Mouse (Mus musculus) layer of hippocampus, adult 18-20 months (tissue): ENCODE measurements at regions not wholly inside any gene's neighbourhood (a gene's known extent, or its start where the extent isn't known, plus 50 kb on each side); places are given as distances from the start of the nearest gene placed in this dataset.

ENCODE experiments used
- DNase-seq, 2 experiments: peaks; one replicate each; pipeline ENCODE4 v3.0.0; 2022; ENCODE audit warnings: low spot score in 2 of 2

GRCm38 (mm10) chr15:59795717-59796116, 220.7 kb downstream of the 4933412E24Rik start:
- DNase-seq: no peak

- no peak for DNase-seq
Observed at GRCm38 (mm10) chr15:59794871-59795270, 221.5 kb downstream of the 4933412E24Rik start.

DNA sequence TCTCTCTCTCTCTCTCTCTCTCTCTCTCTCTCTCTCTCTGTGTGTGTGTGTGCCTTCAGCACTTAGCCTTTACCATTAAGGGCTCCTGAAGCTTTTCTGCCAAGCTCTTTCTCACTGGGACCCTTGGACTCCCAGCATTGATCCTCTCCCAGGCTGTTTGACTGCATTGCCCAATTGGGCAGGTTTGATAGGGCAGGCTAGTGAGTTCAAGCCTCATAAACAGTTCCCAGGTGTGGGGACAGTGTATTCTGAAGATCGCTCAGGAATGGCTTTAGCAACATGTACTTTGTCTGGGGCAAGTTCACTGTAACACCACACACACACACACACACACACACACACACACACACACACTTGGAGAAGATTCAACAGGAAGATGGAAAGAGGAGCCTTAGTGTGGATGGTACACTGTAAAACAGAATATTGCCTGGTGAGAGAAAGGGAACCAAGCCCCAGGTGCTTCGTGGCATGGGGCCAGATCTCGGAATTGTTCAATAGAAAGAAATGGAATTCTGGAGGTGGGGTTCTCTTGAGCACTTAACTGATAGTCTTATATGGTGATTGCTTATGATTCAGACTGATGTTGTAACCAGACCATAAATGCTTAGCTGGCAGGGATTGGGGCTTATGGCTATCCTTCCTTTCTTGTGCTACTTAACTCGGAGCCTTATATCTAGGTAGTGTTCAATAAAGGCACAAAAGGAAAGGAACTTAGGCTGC, 229.5 kb downstream of the 4933412E24Rik start:
- no peak for DNase-seq

GRCm38 (mm10) chr15:59785981-59786380, 230.4 kb downstream of the 4933412E24Rik start:
- no peak for DNase-seq

GRCm38 (mm10) chr15:59784556-59784929, 231.9 kb downstream of the 4933412E24Rik start:
- DNase-seq: no peak

DNA sequence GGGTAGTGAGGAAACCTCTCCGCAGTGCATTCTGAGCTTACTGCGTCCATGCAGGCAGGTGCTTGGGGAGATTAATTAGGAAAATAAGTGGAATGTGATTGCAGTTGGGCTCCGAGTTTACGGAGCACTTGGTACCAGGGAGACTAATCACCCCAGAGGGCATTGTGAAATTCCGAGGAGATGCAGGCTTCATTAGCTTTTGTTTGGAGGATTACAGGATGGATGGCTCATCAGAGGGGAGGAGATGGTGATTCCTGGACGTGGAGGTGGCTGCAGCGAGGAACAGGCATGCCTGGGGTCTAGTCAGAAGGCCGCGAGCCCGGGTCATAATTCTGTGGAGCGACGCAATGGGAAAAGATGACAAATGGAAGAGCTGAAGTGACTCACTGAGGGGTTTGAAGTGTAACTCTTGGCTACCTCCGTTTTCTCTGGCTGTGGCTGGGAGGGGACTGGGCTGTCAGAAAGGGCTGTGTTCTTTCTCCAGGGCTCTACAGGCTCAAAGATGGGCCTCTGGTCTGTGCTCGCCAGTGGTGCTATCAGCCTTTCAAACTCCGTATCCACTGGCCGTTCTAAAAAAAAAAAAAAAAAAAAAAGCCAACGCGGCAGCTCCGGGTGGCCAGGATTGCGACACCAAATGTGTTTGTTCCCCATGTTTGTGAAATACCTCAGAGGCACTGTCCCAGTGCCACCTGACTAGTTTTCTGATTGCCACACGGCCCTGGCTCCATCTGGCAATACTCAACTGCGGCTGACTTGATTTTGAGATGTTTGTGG, 232.4 kb downstream of the 4933412E24Rik start:
- DNase-seq: no peak

- DNase-seq: no peak
Observed at GRCm38 (mm10) chr15:59783393-59783781, 233.0 kb downstream of the 4933412E24Rik start.

DNA sequence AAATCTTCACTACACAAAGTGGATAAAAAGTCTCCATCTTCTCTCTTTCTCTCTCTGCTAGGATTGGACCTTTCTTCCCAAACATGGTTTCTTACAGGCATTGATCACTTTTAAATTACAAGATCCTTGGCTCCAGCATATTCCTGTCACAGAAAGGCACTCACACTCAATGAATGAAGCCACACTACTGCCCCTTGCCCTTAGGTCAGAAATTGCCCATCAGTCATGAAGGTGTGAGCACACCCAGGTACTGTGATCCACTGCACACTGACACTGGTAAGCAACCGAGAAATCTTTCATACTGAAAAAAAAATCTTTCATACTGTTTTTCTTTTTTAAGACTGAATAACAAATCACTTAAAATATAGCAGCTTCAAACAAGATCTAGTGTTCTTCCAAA, 235.9 kb downstream of the 4933412E24Rik start:
- no peak for DNase-seq

- peak in 1 of 2 experiments; percentile 34 for DNase-seq
Observed at GRCm38 (mm10) chr15:59777307-59777871, 239.0 kb downstream of the 4933412E24Rik start.

- no peak for DNase-seq
Observed at GRCm38 (mm10) chr15:59775781-59776180, 240.6 kb downstream of the 4933412E24Rik start.

GRCm38 (mm10) chr15:59773983-59774382, 242.4 kb downstream of the 4933412E24Rik start:
- DNase-seq: no peak

- no peak for DNase-seq
Observed at GRCm38 (mm10) chr15:59772595-59772994, 243.8 kb downstream of the 4933412E24Rik start.

- DNase-seq: no peak
Observed at GRCm38 (mm10) chr15:59762061-59762460, 254.4 kb downstream of the 4933412E24Rik start.

DNA sequence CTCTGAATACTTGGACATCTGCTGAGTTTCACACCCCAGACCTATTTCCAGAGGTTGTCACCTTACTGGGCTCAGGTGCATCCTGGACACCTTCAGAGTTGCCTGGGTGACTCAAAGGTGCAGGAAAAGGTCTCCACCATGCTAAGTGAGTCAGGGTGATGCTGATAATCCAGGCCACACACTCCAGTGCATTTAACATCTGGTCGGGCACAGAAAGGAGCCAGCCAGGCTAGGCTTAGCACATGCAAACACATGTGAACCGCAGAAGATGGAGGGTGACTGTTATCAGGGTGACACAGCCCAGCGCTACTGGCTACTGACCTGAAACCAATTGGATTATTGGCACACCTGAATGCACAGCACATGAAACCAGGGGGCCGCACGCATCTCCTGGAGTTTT, 255.9 kb downstream of the 4933412E24Rik start:
- no peak for DNase-seq

DNA sequence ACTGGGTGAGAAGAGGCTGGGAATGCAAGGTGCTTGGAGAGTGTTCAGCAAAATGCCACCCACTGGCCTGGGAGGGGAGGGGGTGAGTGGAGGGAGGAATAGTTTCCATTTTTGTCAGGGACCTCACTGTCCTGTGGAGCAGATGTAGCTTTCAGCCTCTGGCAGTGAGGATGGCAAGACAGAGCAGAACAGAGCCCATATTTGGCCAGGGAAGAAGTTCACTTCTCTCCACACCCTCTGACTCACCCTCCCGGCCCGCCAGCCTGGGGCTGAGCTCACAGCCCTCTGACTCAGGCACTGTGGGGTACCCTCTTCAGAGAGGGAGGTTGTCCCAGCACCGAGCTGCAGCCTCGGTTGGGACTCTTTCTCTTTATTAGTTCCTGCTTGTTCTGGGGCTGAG, 256.8 kb downstream of the 4933412E24Rik start:
- DNase-seq: no peak

DNA sequence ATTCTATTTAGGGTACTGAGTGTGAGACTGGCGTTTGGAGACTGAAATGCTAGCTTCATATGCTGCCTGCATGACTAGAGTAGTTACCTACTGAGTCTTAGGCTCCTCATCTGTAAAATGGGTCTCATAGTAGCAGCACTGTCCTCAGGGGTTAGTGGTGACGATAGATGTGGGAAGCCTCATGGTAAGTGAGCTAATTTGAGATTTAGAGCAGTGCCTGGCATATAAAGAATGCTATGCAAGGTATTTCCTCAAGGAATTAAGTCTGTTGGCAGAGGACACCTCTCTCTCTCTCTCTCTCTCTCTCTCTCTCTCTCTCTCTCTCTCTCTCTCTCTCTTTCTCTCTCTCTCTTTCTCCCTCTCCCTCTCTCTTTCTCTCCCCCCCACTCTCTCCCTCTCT, 257.4 kb downstream of the 4933412E24Rik start:
- no peak for DNase-seq

GRCm38 (mm10) chr15:59756141-59756540, 260.3 kb downstream of the 4933412E24Rik start:
- no peak for DNase-seq

- peak in 1 of 2 experiments; percentile 17 for DNase-seq
Observed at GRCm38 (mm10) chr15:59754906-59755305, 261.5 kb downstream of the 4933412E24Rik start.

GRCm38 (mm10) chr15:59752277-59752676, 264.1 kb downstream of the 4933412E24Rik start:
- DNase-seq: no peak

DNA sequence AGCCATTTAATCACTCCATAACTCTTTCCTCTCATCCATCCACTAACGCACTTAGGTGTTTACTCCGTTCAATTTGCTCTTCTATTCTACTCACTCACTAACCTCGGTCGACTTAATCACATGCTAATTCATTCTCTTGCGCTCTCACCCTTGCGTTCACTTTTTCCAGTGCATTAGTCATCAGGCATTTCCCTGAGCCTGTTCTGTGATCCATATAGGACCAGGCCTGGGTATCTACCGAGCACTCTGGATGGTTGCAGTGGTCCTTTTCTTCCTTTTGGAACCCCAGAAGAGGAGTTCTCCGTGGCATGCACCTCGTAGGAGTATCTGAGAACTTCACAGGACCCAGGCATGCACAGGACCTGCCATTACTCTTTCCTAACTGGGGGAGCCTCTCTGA, 270.1 kb downstream of the 4933412E24Rik start:
- DNase-seq: no peak

DNA sequence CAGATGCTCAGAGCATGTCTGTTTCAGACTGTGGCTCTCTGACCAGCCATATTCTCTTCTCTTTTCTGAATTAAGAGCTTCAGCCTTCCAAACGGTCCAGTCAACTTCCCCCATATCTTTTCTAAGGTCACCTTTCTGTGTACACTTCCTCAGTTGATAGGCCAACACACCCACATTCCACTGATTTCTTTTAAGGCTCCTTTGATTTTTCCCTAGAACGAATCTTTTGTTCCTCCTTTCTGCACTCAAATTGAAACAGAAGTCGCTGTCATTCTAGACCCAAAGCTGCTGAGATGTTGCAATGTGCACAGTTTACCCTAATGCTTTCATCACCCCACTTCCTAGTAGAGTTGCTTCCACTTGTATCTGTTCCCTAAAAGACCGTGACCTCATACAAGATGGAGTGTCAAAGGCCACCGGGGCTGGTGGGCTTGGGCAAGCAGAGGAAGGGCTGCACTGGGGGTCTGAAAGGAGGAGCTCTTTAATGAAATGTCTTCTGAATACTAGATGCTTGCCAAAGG, 271.9 kb downstream of the 4933412E24Rik start:
- DNase-seq: no peak

DNA sequence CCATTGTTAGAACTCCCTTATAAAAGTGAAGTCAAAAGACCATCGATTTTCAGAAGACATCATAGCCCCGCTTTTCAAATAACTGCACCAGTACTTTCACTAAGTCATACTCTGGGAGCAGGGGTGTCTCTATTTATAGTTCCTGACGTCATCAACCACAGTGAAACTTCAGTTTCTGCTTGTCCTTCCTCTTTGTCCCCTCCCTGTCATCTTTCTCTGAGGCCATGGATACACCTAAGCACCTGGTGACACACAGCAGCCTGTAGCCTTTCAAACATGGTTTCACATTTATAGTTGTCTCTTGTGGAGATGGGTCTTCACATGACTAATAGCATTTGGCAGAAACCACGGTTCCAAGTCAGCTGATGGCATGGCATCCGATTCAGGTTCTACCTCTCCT, 277.2 kb downstream of the 4933412E24Rik start:
- DNase-seq: no peak
